Mouse (Mus musculus) lung, embryonic 14.5 days (tissue): ENCODE results near the gene Whamm. TPM values are rescaled to one million over a fixed set of nuclear protein-coding genes. Genes with fewer than 3 reads are reported as not detected.
A peak's percentile ranks its signal among the peaks of the same experiment; 100 is the strongest.

Experiments
- ATAC-seq: fragments of 200-750 bp; cut with Nextera tagmentation; 2 replicates; pipeline ENCODE4 v1.8.0; 2017; ENCODE audit warnings: mild to moderate bottlenecking, moderate TSS enrichment, moderate library complexity; ENCODE audit not compliant: insufficient read depth
- DNase-seq: peaks from one replicate; pipeline ENCODE4 v3.0.0-alpha.2; 2015
- H3K27ac ChIP-seq: fragments of 300-500 bp; sonication (generic); 2 replicates; pipeline ENCODE4 v1.5.1; 2014; ENCODE audit warnings: low read depth, mild to moderate bottlenecking, moderate library complexity
- H3K27me3 ChIP-seq: fragments of 300-500 bp; sonication (generic); 2 replicates; pipeline ENCODE4 v1.6.1; 2014; ENCODE audit warnings: low read length, control low read depth; ENCODE audit not compliant: insufficient read depth
- H3K36me3 ChIP-seq: fragments of 300-500 bp; sonication (generic); 2 replicates; pipeline ENCODE4 v1.6.1; 2014; ENCODE audit warnings: control low read depth; ENCODE audit not compliant: insufficient read depth
- H3K4me1 ChIP-seq: fragments of 300-500 bp; sonication (generic); 2 replicates; pipeline ENCODE4 v1.6.1; 2014; ENCODE audit warnings: antibody characterized with exemption, control low read depth; ENCODE audit not compliant: insufficient read depth
- H3K4me2 ChIP-seq: fragments of 300-500 bp; sonication (generic); 2 replicates; pipeline ENCODE4 v1.6.1; 2014; ENCODE audit warnings: mild to moderate bottlenecking
- H3K4me3 ChIP-seq: fragments of 300-500 bp; sonication (generic); 2 replicates; pipeline ENCODE4 v1.5.1; 2014; ENCODE audit warnings: low read depth, low read length
- H3K9ac ChIP-seq: fragments of 300-500 bp; sonication (generic); 2 replicates; pipeline ENCODE4 v1.6.1; 2014
- H3K9me3 ChIP-seq: fragments of 300-500 bp; sonication (generic); 2 replicates; pipeline ENCODE4 v1.6.1; 2016; ENCODE audit warnings: low read depth, low read length, control low read depth
- CTCF ChIP-seq: IDR thresholded peaks from 2 replicates; pipeline ENCODE4 v1.5.1; 2016; ENCODE audit warnings: antibody characterized with exemption, low read depth
- WGBS: fragments of 180-500 bp; shearing (Covaris S2); extraction: QIAGEN DNeasy Blood & Tissue Kit; methylation state at CpG from one replicate; pipeline ENCODE4 v1.1.7; 2014; 5-methylcytosine and 5-hydroxymethylcytosine counted together
- polyA plus RNA-seq: library from polyadenylated mRNA; unstranded; fragments of >200 nt; fragmentation: Nextera tagmentation; extraction: Ambion mirVana; gene quantifications from 2 replicates; pipeline ENCODE4 v1.2.1, GENCODE M21; 2014

Whamm gene
- polyA plus RNA-seq, 1 experiment from 2014 or later, result 9.3 TPM

- H3K9me3 ChIP-seq, result no peaks in the 10 kb centered on the region
- peaks cover 22% of the 10 kb centered on the region for H3K36me3 ChIP-seq
- no peak overlapping the region for H3K27ac ChIP-seq
- H3K9ac ChIP-seq, result no peak overlapping the region
- no peak overlapping the region for H3K4me3 ChIP-seq
- DNase-seq (no peak), ATAC-seq (no peak)
- H3K4me2 ChIP-seq, result no peak overlapping the region
- no peaks in the 10 kb centered on the region for H3K27me3 ChIP-seq
- 90% methylated on average over 3 of the region's 3 CpGs for WGBS
- no peaks in the 10 kb centered on the region for H3K4me1 ChIP-seq
- no peak for TF ChIP-seq CTCF
Measured at GRCm38 (mm10) chr7:81577872-81578271, 6.8 kb downstream of the Whamm start.

- H3K27ac ChIP-seq, result no peak overlapping the region
- H3K36me3 ChIP-seq, result peaks cover 22% of the 10 kb centered on the region
- no peak for ATAC-seq
- H3K4me1 ChIP-seq, result no peaks in the 10 kb centered on the region
- no peak overlapping the region for H3K4me3 ChIP-seq
- DNase-seq, result no peak
- no peaks in the 10 kb centered on the region for H3K27me3 ChIP-seq
- TF ChIP-seq CTCF, result no peak
- 87% methylated on average over 7 of the region's 7 CpGs for WGBS
- H3K4me2 ChIP-seq, result no peak overlapping the region
- H3K9me3 ChIP-seq, result no peaks in the 10 kb centered on the region
- H3K9ac ChIP-seq, result no peak overlapping the region
Measured at GRCm38 (mm10) chr7:81578413-81578812, 7.3 kb downstream of the Whamm start.

GRCm38 (mm10) chr7:81579312-81579711, 8.2 kb downstream of the Whamm start:
- Histone ChIP-seq H3K27me3 (no peaks in the 10 kb centered on the region), H3K4me1 (no peaks in the 10 kb centered on the region), H3K9ac (no peak overlapping the region), H3K36me3 (peaks cover 22% of the 10 kb centered on the region), H3K27ac (no peak overlapping the region), H3K4me3 (no peak overlapping the region), H3K9me3 (no peaks in the 10 kb centered on the region), H3K4me2 (no peak overlapping the region)
- no peak for ATAC-seq
- DNase-seq, result no peak
- 95% methylated on average over 5 of the region's 5 CpGs for WGBS
- no peak for TF ChIP-seq CTCF

- no peak for DNase-seq
- WGBS, result 68% methylated on average over 3 of the region's 3 CpGs
Measured at GRCm38 (mm10) chr7:81583512-81583911, 12.4 kb downstream of the Whamm start.

GRCm38 (mm10) chr7:81585326-81585725, 14.3 kb downstream of the Whamm start:
- no peak overlapping the region for H3K9ac ChIP-seq
- H3K36me3 ChIP-seq, result peaks cover 33% of the 10 kb centered on the region
- ATAC-seq (no peak), DNase-seq (no peak)
- no peaks in the 10 kb centered on the region for H3K27me3 ChIP-seq
- H3K27ac ChIP-seq, result no peak overlapping the region
- WGBS, result 76% methylated on average over 7 of the region's 7 CpGs
- no peak overlapping the region for H3K4me2 ChIP-seq
- H3K4me1 ChIP-seq, result no peaks in the 10 kb centered on the region
- H3K9me3 ChIP-seq, result no peaks in the 10 kb centered on the region
- no peak for TF ChIP-seq CTCF
- no peak overlapping the region for H3K4me3 ChIP-seq

More at GRCm38 (mm10) chr7:81583512-81583911, 12.4 kb downstream of the Whamm start:
- ATAC-seq, result no peak
- no peak overlapping the region for H3K27ac ChIP-seq
- no peak overlapping the region for H3K9ac ChIP-seq
- TF ChIP-seq CTCF, result 0 out of 2 replicates have a peak, but pooled peaks have one; percentile 7
- H3K4me3 ChIP-seq, result no peak overlapping the region
- H3K4me2 ChIP-seq, result no peak overlapping the region
- no peaks in the 10 kb centered on the region for H3K4me1 ChIP-seq
- H3K9me3 ChIP-seq, result no peaks in the 10 kb centered on the region
- peaks cover 33% of the 10 kb centered on the region for H3K36me3 ChIP-seq
- H3K27me3 ChIP-seq, result no peaks in the 10 kb centered on the region

- no peaks in the 10 kb centered on the region for H3K27me3 ChIP-seq
- no peak for TF ChIP-seq CTCF
- DNase-seq, result no peak
- no peak for ATAC-seq
- no peaks in the 10 kb centered on the region for H3K4me1 ChIP-seq
- no peak overlapping the region for H3K4me2 ChIP-seq
- 83% methylated on average over 4 of the region's 4 CpGs for WGBS
- H3K36me3 ChIP-seq, result peaks cover 43% of the 10 kb centered on the region
- H3K4me3 ChIP-seq, result no peak overlapping the region
- H3K9me3 ChIP-seq, result no peaks in the 10 kb centered on the region
- no peak overlapping the region for H3K27ac ChIP-seq
- H3K9ac ChIP-seq, result no peak overlapping the region
Measured at GRCm38 (mm10) chr7:81587238-81587637, 16.2 kb downstream of the Whamm start.

- Histone ChIP-seq H3K36me3 (peaks cover 55% of the 10 kb centered on the region), H3K4me3 (no peak overlapping the region), H3K4me2 (no peak overlapping the region), H3K9ac (no peak overlapping the region), H3K4me1 (no peaks in the 10 kb centered on the region), H3K27me3 (no peaks in the 10 kb centered on the region), H3K27ac (no peak overlapping the region), H3K9me3 (no peaks in the 10 kb centered on the region)
- WGBS, result 65% methylated on average over 9 of the region's 9 CpGs
- ATAC-seq, result no peak
- TF ChIP-seq CTCF, result no peak
- no peak for DNase-seq
Measured at GRCm38 (mm10) chr7:81592686-81593085, 21.6 kb downstream of the Whamm start.

- DNase-seq (no peak), ATAC-seq (no peak)
- no peaks in the 10 kb centered on the region for H3K4me1 ChIP-seq
- no peaks in the 10 kb centered on the region for H3K9me3 ChIP-seq
- H3K9ac ChIP-seq, result no peak overlapping the region
- no peak overlapping the region for H3K4me3 ChIP-seq
- WGBS, result 80% methylated on average over 8 of the region's 8 CpGs
- H3K27ac ChIP-seq, result no peak overlapping the region
- H3K27me3 ChIP-seq, result no peaks in the 10 kb centered on the region
- H3K4me2 ChIP-seq, result no peak overlapping the region
- H3K36me3 ChIP-seq, result peaks cover 60% of the 10 kb centered on the region
- no peak for TF ChIP-seq CTCF
Measured at GRCm38 (mm10) chr7:81593387-81593786, 22.3 kb downstream of the Whamm start.
